Mouse (Mus musculus): ENCODE results near the gene Olfr576.

DNA sequence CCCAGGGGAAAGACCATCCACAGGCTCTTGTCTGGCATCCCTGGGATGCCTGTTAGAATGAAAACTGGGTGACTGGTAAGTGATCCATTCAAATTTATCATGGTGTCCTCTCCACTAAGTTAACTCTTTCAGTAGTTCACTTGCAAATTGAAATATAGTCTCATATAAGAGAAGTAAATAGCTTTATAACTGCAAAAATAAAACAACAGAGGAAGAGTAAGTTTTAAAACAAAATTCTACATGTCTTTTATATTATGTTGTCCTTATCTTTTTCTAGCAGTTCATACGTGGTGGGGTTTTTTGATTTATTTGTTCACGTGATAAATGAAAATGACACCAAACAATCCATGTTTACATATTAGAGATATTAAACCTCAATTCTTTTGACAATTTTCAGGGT lies 20.0 kb upstream of the Olfr576 start, which contains the start of gene Olfr573-ps1:
- TF ChIP-seq CTCF (conservative IDR thresholded peaks at IDR 0.05; ENCODE audit: low read length) (no peak), NANOG (IDR thresholded peaks at IDR 0.05; ENCODE audit: borderline replicate concordance, low read length) (no peak), POU5F1 (IDR thresholded peaks at IDR 0.05; ENCODE audit: borderline replicate concordance, low read length) (no peak)

Measured in E14TG2a.4 (cell line).